Mouse (Mus musculus) liver, postnatal 0 days (tissue): ENCODE data around the gene Selenof. TPM values are rescaled to one million over a fixed set of nuclear protein-coding genes. Genes with fewer than 3 reads are reported as not detected.

ENCODE experiments used
- ATAC-seq: fragments of 200-750 bp; cut with Nextera tagmentation; 2 replicates; pipeline ENCODE4 v1.8.0; 2017; ENCODE audit warnings: mild to moderate bottlenecking, moderate library complexity
- DNase-seq: peaks from one replicate; pipeline ENCODE4 v3.0.0-alpha.2; 2016
- H3K27ac ChIP-seq: fragments of 300-500 bp; sonication (generic); 2 replicates; pipeline ENCODE4 v1.5.1; 2014; ENCODE audit warnings: antibody characterized with exemption, moderate library complexity, mild to moderate bottlenecking, low read depth
- H3K27me3 ChIP-seq: fragments of 300-500 bp; sonication (generic); 2 replicates; pipeline ENCODE4 v1.6.1; 2014; ENCODE audit warnings: low read length, control low read depth, mixed read lengths; ENCODE audit not compliant: insufficient read depth
- H3K36me3 ChIP-seq: fragments of 300-500 bp; sonication (generic); replicated peaks from 2 replicates; pipeline ENCODE4 v1.6.1; 2014; ENCODE audit warnings: mild to moderate bottlenecking, control low read depth, low read length, moderate library complexity, mixed read lengths; ENCODE audit not compliant: insufficient read depth
- H3K4me1 ChIP-seq: fragments of 300-500 bp; sonication (generic); 2 replicates; pipeline ENCODE4 v1.6.1; 2014; ENCODE audit warnings: antibody characterized with exemption, mild to moderate bottlenecking, control low read depth; ENCODE audit not compliant: insufficient read depth
- H3K4me2 ChIP-seq: fragments of 300-500 bp; sonication (generic); 2 replicates; pipeline ENCODE4 v1.6.1; 2014; ENCODE audit warnings: low read depth, mild to moderate bottlenecking, low read length, moderate library complexity, mixed read lengths
- H3K4me3 ChIP-seq: fragments of 300-500 bp; sonication (generic); 2 replicates; pipeline ENCODE4 v1.5.1; 2014; ENCODE audit warnings: low read depth, low read length
- H3K9ac ChIP-seq: fragments of 300-500 bp; sonication (generic); replicated peaks from 2 replicates; pipeline ENCODE4 v1.6.1; 2014; ENCODE audit warnings: mild to moderate bottlenecking, moderate library complexity
- H3K9me3 ChIP-seq: fragments of 300-500 bp; sonication (generic); 2 replicates; pipeline ENCODE4 v1.6.1; 2016; ENCODE audit warnings: mild to moderate bottlenecking, control low read depth, low read length, mixed read lengths
- CTCF ChIP-seq: sonication (generic); IDR thresholded peaks from 2 replicates; pipeline ENCODE4 v1.5.1; 2016; ENCODE audit warnings: antibody characterized with exemption, low read depth
- EP300 ChIP-seq: IDR thresholded peaks from 2 replicates; pipeline ENCODE4 v1.6.1; 2016; ENCODE audit warnings: antibody characterized with exemption, low read depth, mild to moderate bottlenecking
- WGBS: fragments of 180-500 bp; shearing (Covaris S2); extraction: QIAGEN DNeasy Blood & Tissue Kit; methylation state at CpG from one replicate; pipeline ENCODE4 v1.1.7; 2014; ENCODE audit not compliant: insufficient replicate concordance; 5-methylcytosine and 5-hydroxymethylcytosine counted together
- polyA plus RNA-seq: library from polyadenylated mRNA; unstranded; fragments of >200 nt; fragmentation: Nextera tagmentation; extraction: Ambion mirVana; gene quantifications from 2 replicates; pipeline ENCODE4 v1.2.1, GENCODE M21; 2015

Selenof gene
- polyA plus RNA-seq, 1 experiment from 2014 or later: 284 TPM

- ATAC-seq (peak; percentile 66), DNase-seq (no peak)
- H3K27ac ChIP-seq: peak overlapping the region; percentile 86
- no peak overlapping the region for H3K9ac ChIP-seq
- H3K36me3 ChIP-seq: no peaks in the 10 kb centered on the region
- WGBS: 54% methylated on average over 8 of the region's 8 CpGs
- peak overlapping the region; percentile 38 for H3K4me2 ChIP-seq
- no peaks in the 10 kb centered on the region for H3K9me3 ChIP-seq
- H3K27me3 ChIP-seq: no peaks in the 10 kb centered on the region
- H3K4me1 ChIP-seq: peaks cover 20% of the 10 kb centered on the region
- no peak for TF ChIP-seq EP300
- no peak for TF ChIP-seq CTCF
- no peak overlapping the region for H3K4me3 ChIP-seq
Measured at GRCm38 (mm10) chr3:144611626-144612271, 41.6 kb downstream of the Selenof start.

- H3K27me3 ChIP-seq: no peaks in the 10 kb centered on the region
- peak overlapping the region; percentile 38 for H3K4me2 ChIP-seq
- H3K27ac ChIP-seq: peak overlapping the region; percentile 86
- 0 out of 2 replicates have a peak overlapping the region, but pooled peaks have one; percentile 11 for H3K9ac ChIP-seq
- peaks cover 24% of the 10 kb centered on the region for H3K4me1 ChIP-seq
- ATAC-seq: peak; percentile 82
- no peak for DNase-seq
- H3K4me3 ChIP-seq: no peak overlapping the region
- WGBS: 41% methylated on average over 6 of the region's 6 CpGs
- no peaks in the 10 kb centered on the region for H3K36me3 ChIP-seq
- no peaks in the 10 kb centered on the region for H3K9me3 ChIP-seq
- TF ChIP-seq CTCF (no peak), EP300 (no peak)
Measured at GRCm38 (mm10) chr3:144612382-144612781, 42.3 kb downstream of the Selenof start.

GRCm38 (mm10) chr3:144614277-144614676 is 44.2 kb downstream of the Selenof start:
- Histone ChIP-seq H3K4me1 (peaks cover 21% of the 10 kb centered on the region), H3K4me2 (no peak overlapping the region), H3K9ac (no peak overlapping the region), H3K36me3 (no peaks in the 10 kb centered on the region), H3K27me3 (no peaks in the 10 kb centered on the region), H3K9me3 (no peaks in the 10 kb centered on the region), H3K27ac (no peak overlapping the region), H3K4me3 (no peak overlapping the region)
- no peak for DNase-seq
- TF ChIP-seq CTCF (no peak), EP300 (no peak)
- 85% methylated on average over 6 of the region's 6 CpGs for WGBS
- ATAC-seq: no peak

GRCm38 (mm10) chr3:144614698-144615097 is 44.6 kb downstream of the Selenof start:
- H3K4me1 ChIP-seq: peaks cover 21% of the 10 kb centered on the region
- no peaks in the 10 kb centered on the region for H3K27me3 ChIP-seq
- no peak overlapping the region for H3K4me3 ChIP-seq
- no peaks in the 10 kb centered on the region for H3K36me3 ChIP-seq
- H3K27ac ChIP-seq: no peak overlapping the region
- no peak for ATAC-seq
- H3K4me2 ChIP-seq: no peak overlapping the region
- no peak overlapping the region for H3K9ac ChIP-seq
- TF ChIP-seq CTCF (no peak), EP300 (no peak)
- H3K9me3 ChIP-seq: no peaks in the 10 kb centered on the region
- no peak for DNase-seq
- whole genome bisulfite sequencing: 76% methylated on average over 10 of the region's 10 CpGs

- H3K9ac ChIP-seq: no peak overlapping the region
- no peak for TF ChIP-seq EP300
- TF ChIP-seq CTCF: no peak
- no peaks in the 10 kb centered on the region for H3K27me3 ChIP-seq
- peaks cover 20% of the 10 kb centered on the region for H3K4me1 ChIP-seq
- H3K36me3 ChIP-seq: no peaks in the 10 kb centered on the region
- H3K27ac ChIP-seq: no peak overlapping the region
- H3K4me3 ChIP-seq: no peak overlapping the region
- DNase-seq (no peak), ATAC-seq (no peak)
- no peak overlapping the region for H3K4me2 ChIP-seq
- no peaks in the 10 kb centered on the region for H3K9me3 ChIP-seq
- WGBS: 90% methylated on average over 9 of the region's 9 CpGs
Measured at GRCm38 (mm10) chr3:144615459-144615858, 45.4 kb downstream of the Selenof start.

- Histone ChIP-seq H3K27ac (no peak overlapping the region), H3K4me2 (peak overlapping the region; percentile 18; the same call in 1 of the 2 replicates), H3K4me1 (peaks cover 13% of the 10 kb centered on the region; the same call in 1 of the 2 replicates), H3K4me3 (no peak overlapping the region), H3K27me3 (no peaks in the 10 kb centered on the region), H3K9ac (no peak overlapping the region), H3K9me3 (no peaks in the 10 kb centered on the region), H3K36me3 (no peaks in the 10 kb centered on the region)
- 70% methylated on average over 8 of the region's 8 CpGs for WGBS
- DNase-seq: peak; percentile 80
- peak; percentile 77 for ATAC-seq
- TF ChIP-seq CTCF (peak; percentile 99), EP300 (no peak)
Measured at GRCm38 (mm10) chr3:144616654-144617425, 46.7 kb downstream of the Selenof start.
